Mouse (Mus musculus) left cerebral cortex, adult 11 months (tissue): ENCODE measurements around the gene Hectd1.

ENCODE experiments used
- DNase-seq: peaks from one replicate; pipeline ENCODE4 v3.0.0; 2022; ENCODE audit warnings: low spot score

Hectd1 gene

DNA sequence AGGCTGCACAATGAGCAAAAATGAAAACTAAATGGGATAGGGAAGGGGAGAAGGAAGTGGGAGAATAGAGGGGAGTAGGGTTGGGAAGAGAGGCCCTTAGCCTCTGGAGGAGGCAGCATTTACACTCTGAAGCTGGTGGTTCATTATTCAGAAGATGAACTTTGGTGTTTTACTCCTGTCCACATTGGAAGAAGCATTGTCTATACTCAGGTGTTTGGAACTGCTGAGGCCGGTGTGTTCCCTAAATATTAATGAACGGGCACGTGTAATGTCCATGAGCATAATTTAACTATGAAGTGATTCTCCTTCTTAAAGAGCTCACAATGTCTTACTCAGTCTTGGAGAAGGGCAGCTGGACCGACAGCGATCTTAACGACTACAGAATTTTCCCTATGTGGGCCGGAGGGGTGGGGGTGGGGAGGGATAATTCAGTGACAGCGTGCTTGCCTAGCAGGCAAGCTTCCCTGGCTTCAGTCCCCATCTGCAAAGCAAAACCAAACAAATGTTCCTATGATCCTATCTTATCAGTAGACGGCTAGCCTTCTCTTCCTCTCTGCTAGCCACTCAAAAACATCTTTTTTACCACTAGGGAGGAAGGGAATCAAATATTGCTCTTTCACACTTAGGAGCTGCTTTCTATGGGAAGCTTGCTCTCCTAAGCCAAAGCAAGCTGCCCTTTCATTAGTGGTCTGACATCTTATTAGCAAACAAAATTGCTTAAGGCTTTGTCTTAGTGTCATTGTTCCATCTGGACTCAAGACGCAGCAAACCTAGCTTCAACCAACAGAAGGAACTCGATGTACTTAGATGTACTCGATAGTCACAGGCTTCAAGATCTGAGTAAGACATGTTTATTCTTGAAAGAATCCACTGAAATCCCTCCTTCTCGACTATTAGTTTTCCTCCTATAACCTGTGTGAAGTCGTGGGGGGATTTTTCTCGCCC, 14.5 kb upstream of the Hectd1 start:
- no peak for DNase-seq

DNA sequence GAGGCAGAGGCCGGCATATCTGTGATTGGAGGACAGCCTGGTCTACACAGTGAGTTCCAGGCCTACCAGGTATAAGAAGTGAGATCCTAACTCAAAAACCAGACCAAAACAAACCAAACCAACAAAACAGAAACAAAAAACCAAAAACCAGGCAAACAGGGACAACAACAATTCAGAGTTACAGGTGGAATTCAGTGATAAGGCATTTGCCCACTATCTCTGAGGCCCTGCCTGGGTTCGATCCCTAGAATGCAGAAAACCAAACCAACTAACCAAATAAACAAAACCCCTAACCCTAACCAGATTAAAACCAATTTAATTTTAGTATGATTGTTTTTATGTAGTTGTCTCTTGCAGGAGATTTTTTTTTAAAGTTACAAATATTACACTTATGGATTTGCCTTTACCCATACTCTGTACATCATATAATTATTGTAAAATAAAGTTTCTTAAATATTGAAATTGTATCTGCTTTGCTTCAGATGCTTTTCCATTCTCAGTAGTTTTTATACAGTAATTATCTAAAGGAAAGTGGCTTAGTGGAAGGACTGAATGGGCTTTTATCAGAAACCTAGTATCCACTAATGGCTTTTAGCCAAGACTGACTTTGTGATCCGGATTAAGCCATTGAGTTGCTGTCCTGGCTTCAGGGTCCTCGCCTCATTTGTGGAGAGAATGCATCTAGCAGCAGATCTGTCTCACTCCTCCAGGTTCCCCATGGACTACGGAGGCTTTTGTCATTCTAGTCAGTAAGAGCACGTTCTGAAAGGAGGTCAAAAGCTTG, 12.9 kb upstream of the Hectd1 start:
- no peak for DNase-seq

DNA sequence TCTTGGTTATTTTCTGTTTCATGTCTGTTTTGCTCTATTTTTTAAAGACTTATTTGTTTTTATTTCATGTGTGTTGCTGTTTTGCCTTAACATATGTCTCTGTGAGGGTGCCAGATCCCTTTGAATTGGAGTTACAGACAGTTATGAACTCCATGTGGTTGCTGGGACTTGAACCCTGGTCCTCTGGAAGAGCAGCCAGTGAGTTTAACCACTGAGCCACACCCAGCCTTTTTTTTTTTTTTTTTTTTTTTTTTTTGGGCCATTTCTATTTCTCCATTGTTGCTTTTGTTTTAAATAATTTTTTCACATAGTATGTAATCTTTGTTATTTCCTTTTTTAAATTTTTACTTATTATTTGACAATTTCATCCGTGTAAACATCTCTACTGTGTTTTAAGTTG, 10.5 kb upstream of the Hectd1 start:
- DNase-seq: no peak

DNA sequence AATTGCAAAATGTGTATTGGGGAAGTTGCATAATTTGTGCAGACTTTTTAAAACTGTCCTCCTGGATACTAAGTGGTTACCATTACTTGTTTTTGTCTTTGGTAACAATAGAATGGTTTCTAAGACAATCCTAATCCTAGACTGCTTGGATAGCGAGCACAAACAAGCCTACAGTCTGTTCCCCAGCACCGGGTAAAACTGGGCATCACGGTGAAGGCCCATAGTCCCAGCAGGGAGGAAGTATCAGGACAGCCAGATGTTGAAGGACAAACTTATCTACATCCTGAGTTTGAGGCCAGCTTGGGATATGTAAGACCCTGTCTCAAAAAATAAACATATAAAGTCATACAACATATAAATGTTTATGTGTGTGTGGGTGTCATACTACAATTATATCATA, 5.9 kb upstream of the Hectd1 start:
- DNase-seq: no peak

DNA sequence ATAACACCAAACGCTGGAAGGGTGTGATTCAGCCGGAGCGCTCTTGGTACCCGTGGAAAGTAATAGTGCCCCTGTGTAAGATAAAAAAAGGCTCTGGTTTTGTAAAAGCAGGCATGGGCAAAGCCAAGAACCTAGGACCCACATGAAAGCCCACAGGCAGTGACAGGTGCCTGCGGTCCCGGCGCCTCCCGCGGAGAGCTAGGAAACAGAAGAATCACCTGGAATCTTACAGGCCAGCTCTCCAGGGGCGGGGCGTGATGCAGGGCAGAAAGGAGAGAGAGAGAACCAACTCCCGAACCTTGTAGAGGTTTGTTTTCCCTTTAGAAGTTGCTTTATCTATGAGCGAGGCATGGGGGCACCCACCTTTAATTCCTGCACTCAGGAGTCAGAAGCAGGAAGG, 2.6 kb upstream of the Hectd1 start:
- DNase-seq: no peak

DNA sequence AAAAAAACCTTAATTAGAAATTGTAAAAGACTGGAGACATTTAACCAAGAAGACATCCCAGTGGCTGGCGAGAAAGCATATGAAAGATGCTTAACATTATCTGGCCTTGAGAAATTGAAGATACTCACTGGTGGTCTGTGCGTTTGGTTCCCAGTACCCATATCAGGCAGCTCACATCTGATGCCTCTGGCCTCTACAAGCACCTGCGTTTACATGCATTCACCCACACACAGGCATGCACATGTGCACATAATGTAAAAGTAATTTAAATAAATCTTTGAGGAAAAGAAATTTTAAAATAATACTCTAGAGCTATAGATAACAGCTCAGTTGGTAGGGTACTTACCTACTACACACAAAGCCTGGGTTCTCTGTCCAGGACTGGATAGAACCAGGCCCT, 2.0 kb upstream of the Hectd1 start:
- no peak for DNase-seq

DNA sequence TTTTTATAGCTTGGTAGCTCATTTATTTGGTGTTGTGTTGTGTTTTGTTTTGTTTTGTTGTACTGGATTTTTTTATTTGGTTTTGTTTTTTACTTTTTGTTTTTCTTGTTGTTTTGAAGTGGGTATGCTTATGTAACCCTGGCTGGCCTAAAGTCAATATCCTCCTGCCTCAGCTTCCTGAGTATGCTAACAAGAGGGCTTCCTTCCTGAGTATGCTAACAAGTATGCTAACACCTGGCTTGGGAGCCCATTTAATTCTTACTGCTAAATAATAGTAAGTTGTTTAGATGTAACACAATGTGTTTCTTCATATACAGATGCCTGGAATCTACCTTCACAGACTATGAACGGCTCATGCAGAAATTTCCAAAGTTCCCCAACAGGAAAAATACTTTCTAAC, 1.3 kb upstream of the Hectd1 start:
- DNase-seq: no peak

DNA sequence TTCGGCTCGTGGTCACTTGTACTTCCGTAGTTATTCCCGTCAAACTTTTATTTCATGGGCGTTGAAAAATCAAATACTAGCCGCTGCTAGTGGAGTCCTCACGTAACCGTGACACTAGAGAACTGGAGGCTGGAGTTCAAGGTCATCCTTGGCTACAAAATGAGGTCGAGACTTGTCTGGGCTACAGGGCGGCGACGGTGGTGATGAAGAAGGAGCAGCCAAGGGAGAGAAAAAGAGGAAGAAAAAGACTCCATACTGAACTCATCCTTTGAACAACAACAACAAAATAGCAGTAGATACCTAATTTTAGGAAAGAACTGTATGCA, 704 bp upstream of the Hectd1 start:
- peak; percentile 16 for DNase-seq

DNA sequence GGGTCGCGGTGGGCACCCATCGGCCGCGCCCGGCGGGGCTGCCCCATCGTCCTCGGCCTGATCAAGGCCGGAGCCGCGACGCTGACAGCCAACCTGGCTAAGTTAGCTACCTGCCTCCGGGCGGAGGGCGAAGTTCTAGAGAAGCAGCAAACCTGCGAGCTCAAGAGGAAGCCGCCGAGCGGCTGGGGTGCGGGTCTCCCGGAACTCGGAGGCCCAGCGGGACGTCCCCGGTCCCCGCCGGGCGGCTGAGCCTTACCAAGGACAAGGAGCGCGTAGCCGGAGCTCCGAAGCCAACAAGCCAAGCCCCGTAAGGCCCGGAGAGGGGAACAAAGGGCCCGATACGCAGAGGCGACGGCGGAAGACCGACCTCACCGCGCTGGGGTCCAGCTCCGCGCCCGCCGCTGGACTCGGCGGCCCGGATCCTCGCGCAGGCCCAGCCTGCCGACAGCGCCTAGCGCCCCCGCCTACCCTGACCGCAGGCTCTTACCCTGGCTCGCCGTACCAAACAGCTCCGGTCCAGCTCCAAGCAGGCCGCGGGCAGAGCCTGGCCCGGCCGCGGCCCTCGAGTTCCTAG, 533 bp downstream of the Hectd1 start:
- no peak for DNase-seq

DNA sequence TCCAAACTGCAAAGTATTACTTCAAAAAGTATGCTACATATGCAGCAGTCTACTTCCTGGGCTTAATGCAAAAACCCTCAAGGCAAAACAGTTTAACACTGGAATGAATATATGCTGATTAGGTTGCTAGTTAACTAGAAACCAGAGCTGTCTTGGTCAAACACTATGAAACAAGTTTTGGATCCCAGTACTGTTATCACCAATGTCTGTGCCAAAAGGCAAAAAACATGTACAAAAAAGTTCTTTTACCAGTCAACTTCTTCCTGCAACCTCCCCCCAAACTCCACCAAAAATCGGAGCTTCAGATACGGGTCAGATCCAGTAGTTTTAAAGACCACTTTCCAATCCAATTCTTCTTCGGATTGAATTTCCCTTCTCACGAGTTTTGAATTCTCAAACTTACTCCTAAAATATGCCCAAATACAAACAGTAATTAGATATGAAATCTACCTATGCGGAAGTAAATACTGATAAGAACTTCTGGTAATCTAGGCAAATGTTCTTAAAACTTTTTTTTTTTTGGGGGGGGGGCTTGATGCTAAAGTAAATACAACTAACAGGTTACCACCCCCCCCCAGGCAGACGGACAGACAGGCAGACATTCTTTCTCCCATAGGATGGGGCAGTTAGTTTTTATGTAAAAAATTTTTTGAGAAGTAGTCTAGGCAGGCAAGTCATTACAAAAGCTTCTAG, 1.2 kb downstream of the Hectd1 start:
- DNase-seq: no peak

DNA sequence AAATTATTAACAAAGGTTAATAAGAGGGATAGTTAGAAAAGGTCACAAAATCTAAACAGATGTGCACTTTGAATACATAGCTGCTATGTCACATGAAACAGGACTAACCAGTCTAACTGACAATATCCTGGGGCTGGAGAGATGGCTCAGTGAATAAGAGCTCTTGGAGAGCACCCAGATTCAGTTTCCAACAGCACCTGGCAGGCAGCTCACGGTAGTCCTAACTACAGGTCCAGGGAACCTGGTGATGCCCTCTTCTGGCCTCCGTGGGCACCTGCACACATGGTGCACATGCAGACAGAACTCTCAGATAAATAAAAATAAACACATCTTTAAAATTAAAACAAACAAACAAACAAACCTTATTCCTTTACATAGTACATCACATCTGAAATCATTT, 4.0 kb downstream of the Hectd1 start:
- DNase-seq: no peak

DNA sequence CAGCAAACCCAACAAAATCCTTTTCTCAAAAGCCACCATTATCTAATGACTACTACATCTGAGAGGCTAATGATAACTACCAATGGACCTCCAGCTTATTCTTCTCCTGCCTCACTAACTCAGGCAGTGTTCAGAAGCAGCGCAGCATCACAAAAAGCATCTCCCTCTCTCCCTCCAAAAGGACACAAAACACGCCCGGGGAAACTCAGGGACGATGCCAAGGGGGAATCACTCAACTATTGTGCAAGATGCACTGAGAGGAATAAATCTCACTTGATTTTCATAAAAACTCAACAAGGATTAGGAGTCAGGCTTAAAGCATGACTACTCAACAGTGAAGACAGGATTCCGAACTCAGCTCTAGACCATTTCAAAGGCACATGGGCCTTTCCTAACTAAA, 6.0 kb downstream of the Hectd1 start:
- no peak for DNase-seq

DNA sequence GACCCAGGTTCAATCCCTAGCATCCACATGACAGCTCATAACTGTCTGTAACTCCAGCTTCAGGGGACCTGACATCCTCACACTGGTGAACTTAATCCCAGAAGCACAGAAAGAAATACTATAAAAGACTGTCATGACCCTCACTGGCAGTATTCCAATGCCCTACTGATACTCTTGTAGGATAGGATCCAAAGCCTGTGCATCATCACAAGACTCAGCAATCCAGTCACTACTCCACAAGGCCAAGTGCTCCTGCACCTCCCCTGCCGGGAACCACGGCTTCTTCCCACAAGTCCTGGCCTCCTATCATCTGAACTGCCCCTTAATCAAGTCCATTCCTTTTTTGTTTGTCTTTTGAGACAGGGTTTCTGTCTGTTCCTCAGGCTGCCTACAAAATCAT, 6.5 kb downstream of the Hectd1 start:
- no peak for DNase-seq

DNA sequence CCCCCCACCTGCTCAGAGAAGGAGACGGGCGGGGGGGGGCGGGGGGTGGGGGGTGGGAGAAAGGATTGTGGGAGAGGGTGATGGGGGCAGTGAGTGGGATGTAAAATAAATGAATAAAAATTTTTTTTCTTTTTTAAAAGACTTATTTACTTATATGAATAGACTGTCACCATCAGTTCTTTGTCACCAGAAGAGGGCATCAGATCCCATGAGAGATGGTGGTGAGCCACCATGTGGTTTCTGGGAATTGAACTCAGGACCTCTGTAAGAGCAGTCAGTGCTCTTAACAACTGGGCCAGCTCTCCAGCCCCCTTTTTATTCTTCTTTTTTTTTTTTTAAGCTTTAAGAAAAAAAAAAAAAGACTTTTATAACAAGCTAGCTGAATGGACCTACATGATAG, 7.1 kb downstream of the Hectd1 start:
- DNase-seq: no peak

DNA sequence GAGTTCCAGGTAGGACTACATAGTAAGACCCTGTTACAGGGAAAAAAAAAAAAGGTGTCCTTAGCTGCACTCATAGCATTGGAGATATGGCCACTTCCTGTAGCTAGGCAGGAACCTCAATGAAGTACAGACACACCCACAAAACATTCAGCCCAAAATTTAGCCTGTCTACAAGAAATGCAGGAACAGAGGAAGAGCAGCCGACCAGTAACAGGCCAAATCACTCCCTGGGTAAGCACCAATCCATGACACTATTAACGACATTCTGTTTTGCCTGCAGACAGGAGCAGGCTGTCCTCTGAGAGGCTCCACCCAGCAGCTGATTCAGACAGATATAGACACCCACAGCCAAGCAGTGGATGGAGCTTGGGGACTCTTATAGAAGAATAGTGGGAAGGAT, 8.1 kb downstream of the Hectd1 start:
- DNase-seq: no peak

DNA sequence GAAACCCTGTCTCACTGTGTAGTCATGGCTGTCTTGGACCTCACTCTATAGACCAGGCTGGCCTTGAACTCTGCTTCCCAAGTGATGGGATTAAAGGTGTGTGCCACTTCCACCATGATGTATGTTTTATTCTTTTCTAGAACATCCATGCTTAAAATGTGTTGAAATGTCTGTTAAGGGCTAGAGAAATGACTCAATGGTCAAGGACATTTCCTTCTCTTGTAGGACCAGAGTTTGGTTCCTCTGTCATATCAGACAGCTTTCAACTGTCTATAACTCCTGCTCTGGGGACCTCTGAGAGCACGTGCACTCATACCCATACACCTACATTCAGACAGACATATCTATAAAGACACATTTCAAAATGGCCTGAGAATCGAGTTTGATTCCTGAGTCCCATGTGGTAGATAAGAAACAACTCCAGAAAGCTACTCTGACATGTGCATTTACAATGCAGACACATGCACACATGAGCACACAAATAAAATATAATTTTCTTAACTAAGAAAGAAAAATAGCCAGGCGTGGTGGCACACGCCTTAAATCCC, 9.3 kb downstream of the Hectd1 start:
- DNase-seq: no peak

DNA sequence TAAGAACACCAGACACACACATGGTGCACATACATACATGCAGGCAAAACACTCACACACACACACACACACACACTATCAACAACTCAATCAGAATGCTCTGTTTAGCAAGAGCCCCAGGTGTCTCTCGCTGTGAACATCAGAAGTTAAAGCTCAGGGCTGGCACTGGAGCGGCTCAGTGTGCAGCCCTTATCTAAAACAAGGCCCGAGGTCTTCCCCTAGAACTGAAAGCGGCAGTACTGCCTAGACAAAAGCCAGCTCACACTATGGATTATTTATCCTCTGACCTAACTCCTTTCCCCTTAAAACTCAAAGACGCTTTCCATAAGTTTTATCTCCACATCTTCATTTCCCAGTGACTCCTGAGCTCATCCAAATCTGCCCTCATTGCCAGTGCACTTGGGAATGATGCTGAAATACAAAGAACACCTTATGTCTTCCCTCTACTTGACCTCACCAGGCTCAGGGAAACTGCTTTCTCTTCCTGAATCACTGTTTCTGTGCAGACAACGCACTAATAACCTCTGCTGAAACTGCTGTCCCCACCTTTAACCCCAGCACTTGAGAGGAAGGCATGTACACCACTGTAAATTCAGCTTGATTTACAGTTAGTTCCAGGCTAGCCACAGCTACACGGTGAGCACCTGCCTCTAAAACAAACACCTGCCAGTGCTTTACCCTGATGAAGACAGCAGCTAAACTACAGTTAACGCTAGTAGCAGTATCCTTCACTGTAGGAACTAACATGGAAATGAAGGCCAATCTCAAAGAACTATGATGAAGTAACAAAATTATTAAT, 11.3 kb downstream of the Hectd1 start:
- no peak for DNase-seq

DNA sequence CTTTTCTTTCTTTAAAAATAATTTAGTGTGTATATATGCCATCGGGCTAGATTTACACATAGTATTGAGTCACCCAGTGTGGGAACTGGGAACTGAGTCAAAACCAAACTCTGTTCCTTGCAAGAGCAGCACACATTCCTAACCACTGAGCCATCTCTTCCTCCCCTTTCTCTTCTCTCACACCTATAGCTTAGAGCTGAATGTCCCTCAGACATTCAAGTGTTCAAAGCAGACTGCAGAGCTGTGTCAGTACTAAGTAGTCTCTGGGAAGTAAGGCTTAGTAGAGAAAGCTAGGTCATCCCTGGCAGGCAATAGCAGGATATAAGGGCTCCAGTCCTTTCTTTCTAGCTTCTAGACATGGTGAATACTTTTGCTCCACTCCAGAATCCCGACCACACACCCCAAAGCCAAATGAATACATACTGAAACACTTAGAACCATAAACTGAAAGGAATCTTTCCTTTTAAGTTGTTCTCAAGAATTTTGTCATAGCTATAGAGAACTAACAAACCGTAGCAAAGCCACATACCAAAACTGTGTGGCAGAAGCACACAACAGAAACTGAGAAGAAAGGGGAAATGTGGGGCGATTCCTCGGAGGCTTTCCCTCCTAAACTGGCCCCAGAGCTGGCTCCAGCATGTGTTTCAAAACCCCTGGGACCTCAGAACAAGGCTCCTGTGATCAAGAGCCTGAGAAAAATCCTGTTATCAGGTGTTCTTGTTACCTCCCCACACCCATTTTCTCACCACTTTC, 17.8 kb downstream of the Hectd1 start:
- no peak for DNase-seq

DNA sequence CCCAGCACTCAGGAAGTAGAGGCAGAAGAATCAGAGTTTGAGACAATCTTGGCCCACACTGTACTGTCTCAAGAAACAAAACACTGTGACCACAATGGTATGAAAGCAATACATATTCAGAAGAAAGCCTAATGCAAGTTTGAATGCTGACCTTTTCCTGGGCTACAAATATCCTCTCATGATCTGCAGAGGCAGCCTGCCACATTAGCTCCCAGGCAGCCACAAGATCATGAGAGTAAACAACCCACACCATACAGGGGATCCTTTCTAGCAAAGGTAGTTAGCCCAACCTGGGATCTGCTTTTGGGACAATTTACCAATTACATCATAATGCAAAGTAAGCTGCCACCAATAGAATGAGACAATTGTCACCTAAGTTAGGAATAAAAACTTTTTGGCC, 18.8 kb downstream of the Hectd1 start:
- no peak for DNase-seq

DNA sequence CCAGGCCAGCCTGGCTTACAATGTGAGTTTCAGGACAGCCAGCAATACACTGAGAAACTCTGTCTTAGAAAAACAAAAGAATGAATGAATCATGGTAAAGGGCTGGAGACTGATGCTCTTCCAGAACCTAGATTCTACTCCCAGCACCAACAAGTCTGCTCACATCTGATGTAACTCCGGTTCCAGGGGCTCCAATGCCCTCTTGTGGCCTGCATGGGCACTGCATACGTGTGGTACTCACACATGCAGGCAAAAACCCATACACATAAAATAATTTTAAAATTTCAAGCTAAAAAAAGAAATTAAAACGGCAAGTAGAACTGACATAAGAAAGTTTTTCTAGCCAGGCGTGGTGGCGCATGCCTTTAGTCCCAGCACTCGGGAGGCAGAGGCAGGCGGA, 44.5 kb downstream of the Hectd1 start:
- DNase-seq: no peak

DNA sequence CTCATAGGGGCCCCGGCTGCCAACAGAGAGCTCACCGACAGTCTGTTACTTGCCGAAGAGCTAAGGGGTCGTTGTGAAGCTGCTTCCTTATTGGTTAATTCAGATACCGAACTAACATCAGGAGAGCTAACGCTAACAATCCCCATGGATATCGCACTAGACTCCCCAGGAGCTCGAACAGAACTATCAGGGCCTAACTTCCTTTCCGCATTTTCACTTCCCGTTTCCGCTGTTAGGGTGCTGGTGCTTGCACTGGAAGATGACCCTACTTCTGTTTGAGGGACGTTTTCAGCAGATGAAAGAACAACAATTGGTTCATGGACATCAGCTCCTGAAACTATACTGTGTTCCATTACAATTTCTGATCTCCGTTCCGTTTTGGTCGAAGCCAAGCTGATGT, 60.6 kb downstream of the Hectd1 start:
- DNase-seq: no peak
